Mouse (Mus musculus): Measurements from ENCODE around the gene Pde8a. TPM values are rescaled to one million over a fixed set of nuclear protein-coding genes. Genes with fewer than 3 reads are reported as not detected.
"Not testable (repeated sequence)": the region's sequence is repeated elsewhere in the genome, so short reads cannot be mapped to it uniquely, and the experiment has no call there.

The Pde8a gene
- polyA plus RNA-seq, 1 experiment from 2014 or later = 2.7 TPM

GRCm38 (mm10) chr7:81182492-81183175 is 30.8 kb upstream of the Pde8a start:
- no peaks in the 10 kb centered on the region for H3K27me3 ChIP-seq (ENCODE audit: control insufficient read depth, insufficient read depth, low read length)
- no peaks in the 10 kb centered on the region for H3K36me3 ChIP-seq (ENCODE audit: control insufficient read depth, insufficient read depth, low read length)
- ATAC-seq (replicated peaks; ENCODE audit: insufficient number of reproducible peaks, low FRiP score, low TSS enrichment) = no peak
- H3K4me2 ChIP-seq = no peak overlapping the region
- no peaks in the 10 kb centered on the region for H3K4me1 ChIP-seq (ENCODE audit: control insufficient read depth, insufficient read depth, low read length)
- no peak overlapping the region for H3K9ac ChIP-seq (ENCODE audit: low read depth, low read length)
- H3K27ac ChIP-seq (ENCODE audit: low read depth, low read length) = no peak overlapping the region
- H3K4me3 ChIP-seq (ENCODE audit: low read depth, low read length) = no peak overlapping the region
- no peaks in the 10 kb centered on the region for H3K9me3 ChIP-seq (replicated peaks; ENCODE audit: control insufficient read depth, low read length)
- WGBS (ENCODE audit: insufficient replicate concordance) = 74% methylated on average over 10 of the region's 10 CpGs

GRCm38 (mm10) chr7:81183181-81183580 is 30.2 kb upstream of the Pde8a start:
- no peaks in the 10 kb centered on the region for H3K27me3 ChIP-seq (ENCODE audit: control insufficient read depth, insufficient read depth, low read length)
- no peak overlapping the region for H3K9ac ChIP-seq (ENCODE audit: low read depth, low read length)
- H3K4me1 ChIP-seq (ENCODE audit: control insufficient read depth, insufficient read depth, low read length) = no peaks in the 10 kb centered on the region
- no peaks in the 10 kb centered on the region for H3K9me3 ChIP-seq (replicated peaks; ENCODE audit: control insufficient read depth, low read length)
- no peaks in the 10 kb centered on the region for H3K36me3 ChIP-seq (ENCODE audit: control insufficient read depth, insufficient read depth, low read length)
- no peak for ATAC-seq (replicated peaks; ENCODE audit: insufficient number of reproducible peaks, low FRiP score, low TSS enrichment)
- no peak overlapping the region for H3K4me2 ChIP-seq
- no peak overlapping the region for H3K4me3 ChIP-seq (ENCODE audit: low read depth, low read length)
- no peak overlapping the region for H3K27ac ChIP-seq (ENCODE audit: low read depth, low read length)

- H3K9ac ChIP-seq (ENCODE audit: low read depth, low read length) = no peak overlapping the region
- no peaks in the 10 kb centered on the region for H3K9me3 ChIP-seq (replicated peaks; ENCODE audit: control insufficient read depth, low read length)
- no peak overlapping the region for H3K27ac ChIP-seq (ENCODE audit: low read depth, low read length)
- no peaks in the 10 kb centered on the region for H3K27me3 ChIP-seq (ENCODE audit: control insufficient read depth, insufficient read depth, low read length)
- H3K36me3 ChIP-seq (ENCODE audit: control insufficient read depth, insufficient read depth, low read length) = no peaks in the 10 kb centered on the region
- WGBS (ENCODE audit: insufficient replicate concordance) = 82% methylated on average over 2 of the region's 2 CpGs
- no peak overlapping the region for H3K4me3 ChIP-seq (ENCODE audit: low read depth, low read length)
- H3K4me1 ChIP-seq (ENCODE audit: control insufficient read depth, insufficient read depth, low read length) = no peaks in the 10 kb centered on the region
- H3K4me2 ChIP-seq = no peak overlapping the region
- no peak for ATAC-seq (replicated peaks; ENCODE audit: insufficient number of reproducible peaks, low FRiP score, low TSS enrichment)
These were observed 29.3 kb upstream of the Pde8a start for GRCm38 (mm10) chr7:81184136-81184535.

DNA sequence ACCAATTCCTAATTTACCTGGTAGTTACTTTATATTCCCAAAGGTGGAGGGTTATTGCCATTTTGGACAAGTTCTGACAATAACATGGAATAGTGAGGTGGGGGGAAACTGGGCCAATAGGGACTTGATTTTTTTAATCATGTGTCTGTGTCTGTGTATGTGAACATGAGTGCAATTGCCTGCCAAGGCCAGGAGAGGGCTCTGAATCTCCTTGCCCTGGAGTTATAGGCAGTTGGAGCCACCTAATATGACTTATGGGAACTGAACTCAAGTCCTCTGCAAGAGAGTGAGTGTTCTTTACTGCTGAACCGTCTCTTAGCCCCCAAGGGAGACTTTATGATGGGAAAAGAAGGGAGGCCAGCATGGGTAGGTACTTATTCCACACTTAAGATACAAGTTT is 28.7 kb upstream of the Pde8a start:
- 72% methylated on average over 1 of the region's 1 CpGs for WGBS (ENCODE audit: insufficient replicate concordance)
- no peak overlapping the region for H3K27ac ChIP-seq (ENCODE audit: low read depth, low read length)

GRCm38 (mm10) chr7:81186036-81186435 is 27.4 kb upstream of the Pde8a start:
- not testable (repeated sequence) for H3K4me3 ChIP-seq (ENCODE audit: low read depth, low read length); H3K27ac ChIP-seq (ENCODE audit: low read depth, low read length); H3K9ac ChIP-seq (ENCODE audit: low read depth, low read length); H3K27me3 ChIP-seq (ENCODE audit: control insufficient read depth, insufficient read depth, low read length); ATAC-seq (replicated peaks; ENCODE audit: insufficient number of reproducible peaks, low FRiP score, low TSS enrichment); H3K4me2 ChIP-seq; H3K9me3 ChIP-seq (replicated peaks; ENCODE audit: control insufficient read depth, low read length); H3K4me1 ChIP-seq (ENCODE audit: control insufficient read depth, insufficient read depth, low read length); H3K36me3 ChIP-seq (ENCODE audit: control insufficient read depth, insufficient read depth, low read length)

More for the DNA sequence above, 28.7 kb upstream of the Pde8a start:
- Histone ChIP-seq H3K9me3 (replicated peaks; ENCODE audit: control insufficient read depth, low read length) (no peaks in the 10 kb centered on the region), H3K27me3 (ENCODE audit: control insufficient read depth, insufficient read depth, low read length) (no peaks in the 10 kb centered on the region), H3K9ac (ENCODE audit: low read depth, low read length) (no peak overlapping the region), H3K4me2 (no peak overlapping the region), H3K36me3 (ENCODE audit: control insufficient read depth, insufficient read depth, low read length) (no peaks in the 10 kb centered on the region), H3K4me3 (ENCODE audit: low read depth, low read length) (no peak overlapping the region), H3K4me1 (ENCODE audit: control insufficient read depth, insufficient read depth, low read length) (no peaks in the 10 kb centered on the region)
- no peak for ATAC-seq (replicated peaks; ENCODE audit: insufficient number of reproducible peaks, low FRiP score, low TSS enrichment)

DNA sequence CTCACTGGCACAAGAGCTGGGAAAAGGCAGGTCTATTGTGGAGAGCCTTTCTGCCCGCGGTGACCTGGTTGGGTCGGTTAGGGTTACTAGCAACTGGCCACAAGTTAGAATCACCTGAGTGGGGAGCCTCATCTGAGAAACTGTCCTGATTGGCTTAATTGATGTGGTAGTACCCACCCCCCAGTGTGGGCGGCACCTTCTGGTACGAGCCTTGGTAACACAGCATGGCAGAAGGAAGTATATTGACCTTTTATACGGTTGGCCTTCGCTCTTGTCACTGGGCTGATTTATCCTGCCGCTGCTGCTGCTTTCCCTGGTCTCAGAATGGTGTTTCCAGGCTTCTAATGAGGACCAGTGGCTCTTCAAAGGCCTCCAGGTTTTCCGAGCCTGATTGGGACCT is 24.2 kb upstream of the Pde8a start:
- WGBS (ENCODE audit: insufficient replicate concordance) = 63% methylated on average over 9 of the region's 9 CpGs
- no peak overlapping the region for H3K27ac ChIP-seq (ENCODE audit: low read depth, low read length)
- no peak for ATAC-seq (replicated peaks; ENCODE audit: insufficient number of reproducible peaks, low FRiP score, low TSS enrichment)

GRCm38 (mm10) chr7:81195509-81195908 is 17.9 kb upstream of the Pde8a start:
- Histone ChIP-seq H3K9ac (ENCODE audit: low read depth, low read length) (no peak overlapping the region), H3K27ac (ENCODE audit: low read depth, low read length) (no peak overlapping the region), H3K4me3 (ENCODE audit: low read depth, low read length) (no peak overlapping the region), H3K9me3 (replicated peaks; ENCODE audit: control insufficient read depth, low read length) (no peaks in the 10 kb centered on the region), H3K4me2 (no peak overlapping the region), H3K27me3 (ENCODE audit: control insufficient read depth, insufficient read depth, low read length) (0 out of 2 replicates have a peak, but pooled peaks cover 2% of the 10 kb centered on the region), H3K4me1 (ENCODE audit: control insufficient read depth, insufficient read depth, low read length) (peaks cover 8% of the 10 kb centered on the region), H3K36me3 (ENCODE audit: control insufficient read depth, insufficient read depth, low read length) (no peaks in the 10 kb centered on the region)
- 27% methylated on average over 4 of the region's 4 CpGs for WGBS (ENCODE audit: insufficient replicate concordance)
- no peak for ATAC-seq (replicated peaks; ENCODE audit: insufficient number of reproducible peaks, low FRiP score, low TSS enrichment)

More for the DNA sequence above, 24.2 kb upstream of the Pde8a start:
- Histone ChIP-seq H3K9ac (ENCODE audit: low read depth, low read length) (no peak overlapping the region), H3K27me3 (ENCODE audit: control insufficient read depth, insufficient read depth, low read length) (no peaks in the 10 kb centered on the region), H3K4me2 (no peak overlapping the region), H3K36me3 (ENCODE audit: control insufficient read depth, insufficient read depth, low read length) (no peaks in the 10 kb centered on the region), H3K9me3 (replicated peaks; ENCODE audit: control insufficient read depth, low read length) (no peaks in the 10 kb centered on the region), H3K4me3 (ENCODE audit: low read depth, low read length) (no peak overlapping the region), H3K4me1 (ENCODE audit: control insufficient read depth, insufficient read depth, low read length) (no peaks in the 10 kb centered on the region)

DNA sequence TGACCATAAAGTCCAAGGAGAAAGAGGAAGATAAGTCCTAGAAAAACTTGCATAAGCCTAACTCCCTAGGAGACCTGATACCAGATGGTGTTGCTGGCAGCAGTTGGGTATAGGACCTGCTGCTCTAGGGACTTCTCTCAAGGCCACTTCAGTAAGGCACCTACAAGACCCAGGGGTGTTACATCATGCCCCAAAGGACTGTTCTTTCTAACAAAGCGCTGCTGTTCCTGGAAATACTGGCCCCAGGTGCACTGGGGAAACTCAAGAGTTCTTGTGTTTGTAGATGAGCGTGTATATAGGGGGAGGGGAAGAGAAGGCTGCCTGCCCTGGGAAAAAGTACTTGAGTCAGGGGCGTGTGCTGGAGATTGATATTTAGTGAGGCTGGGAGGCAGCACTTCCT is 16.6 kb upstream of the Pde8a start:
- Histone ChIP-seq H3K27ac (ENCODE audit: low read depth, low read length) (no peak overlapping the region), H3K4me1 (ENCODE audit: control insufficient read depth, insufficient read depth, low read length) (peaks cover 8% of the 10 kb centered on the region)
- WGBS (ENCODE audit: insufficient replicate concordance) = 57% methylated on average over 3 of the region's 3 CpGs

GRCm38 (mm10) chr7:81198538-81198937 is 14.9 kb upstream of the Pde8a start:
- Histone ChIP-seq H3K27ac (ENCODE audit: low read depth, low read length) (no peak overlapping the region), H3K27me3 (ENCODE audit: control insufficient read depth, insufficient read depth, low read length) (0 out of 2 replicates have a peak, but pooled peaks cover 2% of the 10 kb centered on the region), H3K4me3 (ENCODE audit: low read depth, low read length) (no peak overlapping the region), H3K4me1 (ENCODE audit: control insufficient read depth, insufficient read depth, low read length) (peaks cover 8% of the 10 kb centered on the region), H3K36me3 (ENCODE audit: control insufficient read depth, insufficient read depth, low read length) (no peaks in the 10 kb centered on the region), H3K4me2 (no peak overlapping the region), H3K9me3 (replicated peaks; ENCODE audit: control insufficient read depth, low read length) (no peaks in the 10 kb centered on the region), H3K9ac (ENCODE audit: low read depth, low read length) (no peak overlapping the region)
- ATAC-seq (replicated peaks; ENCODE audit: insufficient number of reproducible peaks, low FRiP score, low TSS enrichment) = no peak
- 41% methylated on average over 4 of the region's 4 CpGs for WGBS (ENCODE audit: insufficient replicate concordance)

More for the DNA sequence above, 16.6 kb upstream of the Pde8a start:
- no peak for ATAC-seq (replicated peaks; ENCODE audit: insufficient number of reproducible peaks, low FRiP score, low TSS enrichment)
- H3K27me3 ChIP-seq (ENCODE audit: control insufficient read depth, insufficient read depth, low read length) = 0 out of 2 replicates have a peak, but pooled peaks cover 2% of the 10 kb centered on the region
- no peak overlapping the region for H3K4me2 ChIP-seq
- H3K9ac ChIP-seq (ENCODE audit: low read depth, low read length) = no peak overlapping the region
- H3K9me3 ChIP-seq (replicated peaks; ENCODE audit: control insufficient read depth, low read length) = no peaks in the 10 kb centered on the region
- no peak overlapping the region for H3K4me3 ChIP-seq (ENCODE audit: low read depth, low read length)
- no peaks in the 10 kb centered on the region for H3K36me3 ChIP-seq (ENCODE audit: control insufficient read depth, insufficient read depth, low read length)
